Mouse (Mus musculus): ENCODE measurements around the gene Ncoa6. TPM values are rescaled to one million over a fixed set of nuclear protein-coding genes. Genes with fewer than 3 reads are reported as not detected.

Ncoa6 gene
- total and polyA plus RNA-seq, 2 experiments from 2014 or later, result 11.4 to 41.9 TPM

DNA sequence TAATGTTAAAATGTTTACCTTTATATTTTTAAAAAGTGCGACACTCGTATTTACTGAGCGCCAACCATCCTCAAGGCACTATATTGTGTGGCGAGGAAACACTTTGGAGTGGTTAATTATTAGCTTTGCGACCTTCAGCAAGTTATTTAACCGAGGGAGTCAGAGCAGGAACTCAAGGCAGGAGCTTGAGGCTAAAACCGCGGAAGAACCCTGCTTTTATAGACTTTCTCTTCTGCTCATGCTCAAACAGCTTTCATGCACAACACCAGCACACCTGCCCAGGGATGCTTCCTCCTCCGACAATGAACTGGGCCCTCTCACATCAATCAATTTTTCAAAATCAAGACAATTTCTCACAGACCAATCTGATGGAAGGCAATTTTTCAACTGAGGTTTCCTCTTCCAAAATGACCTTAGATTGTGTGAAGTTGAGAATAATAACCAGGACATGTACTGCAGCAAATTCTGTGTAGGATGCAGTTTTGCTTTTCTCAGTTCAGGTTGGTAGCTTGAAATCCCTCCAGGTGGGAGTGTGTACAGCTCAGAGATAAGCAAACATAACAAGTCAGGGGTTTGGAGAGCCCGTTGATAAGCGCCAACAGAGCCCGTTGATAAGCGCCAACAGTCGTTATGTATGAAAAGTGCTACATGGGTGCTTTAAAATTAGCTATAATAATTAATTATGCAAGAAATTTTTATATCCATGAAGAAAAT, 115.9 kb downstream of the Ncoa6 start:
- peak; percentile 11; the same call in 1 of the 2 replicates for ATAC-seq (ENCODE audit: insufficient read depth, low read depth)
- TF ChIP-seq CTCF (IDR thresholded peaks at IDR 0.05; ENCODE audit: low read depth), result no peak
- no peak for TF ChIP-seq EP300 (IDR thresholded peaks at IDR 0.05; ENCODE audit: low read depth)
- no peak for DNase-seq (ENCODE audit: low spot score)

DNA sequence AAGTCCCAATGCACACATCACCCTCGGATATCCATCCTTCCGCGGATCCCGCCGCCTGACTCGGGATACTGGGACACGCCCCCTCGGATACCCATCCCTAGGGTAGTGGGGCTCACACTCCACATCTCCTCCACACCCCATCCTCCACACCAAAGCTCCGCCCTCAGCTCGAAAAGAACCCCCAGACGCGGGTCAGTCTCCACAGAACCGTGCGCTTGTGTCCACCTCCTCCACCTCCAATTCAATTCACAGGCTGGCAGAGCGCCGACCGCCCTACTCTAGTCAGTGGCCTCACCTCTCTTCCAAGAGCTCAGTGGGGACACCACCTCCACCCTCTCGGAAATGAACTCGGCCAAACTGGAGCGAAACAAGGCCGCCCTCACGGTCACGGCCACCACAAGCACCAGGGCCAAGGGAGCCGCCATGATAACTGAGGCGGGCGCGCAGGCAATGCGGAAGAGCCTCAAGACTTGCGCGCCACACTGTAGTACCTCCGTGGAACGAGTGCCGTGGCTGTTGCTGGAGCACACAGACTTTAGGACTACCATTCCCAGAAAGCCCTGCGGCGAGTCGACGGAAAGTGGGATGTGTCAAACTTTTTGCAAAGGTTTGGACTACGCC, 116.6 kb downstream of the Ncoa6 start, which contains the start of gene Pigu:
Pigu (minus strand) TSS at position 460 of the 621 bp plus-strand sequence.
- H3K4me2 ChIP-seq (ENCODE audit: low read depth, low read length), result peak within 1 kb of the TSS; percentile 76
- H3K4me3 ChIP-seq (ENCODE audit: low read depth, low read length), result peak within 1 kb of the TSS; percentile 83
- peaks cover 6% of the 10 kb centered on the region for H3K4me1 ChIP-seq (ENCODE audit: control insufficient read depth, insufficient read depth)
- no peaks in the 10 kb centered on the region for H3K9me3 ChIP-seq (replicated peaks; ENCODE audit: control insufficient read depth, low read length)
- TF ChIP-seq EP300 (IDR thresholded peaks at IDR 0.05; ENCODE audit: low read depth) (no peak), CTCF (IDR thresholded peaks at IDR 0.05; ENCODE audit: low read depth) (no peak; the same call in 1 of the 2 replicates)
- ATAC-seq (ENCODE audit: insufficient read depth, low read depth) (peak; percentile 99), DNase-seq (ENCODE audit: low spot score) (peak; percentile 98)
- no peaks in the 10 kb centered on the region for H3K27me3 ChIP-seq (ENCODE audit: control insufficient read depth, insufficient read depth, low read length)
- H3K9ac ChIP-seq (replicated peaks; ENCODE audit: low read depth, low read length), result peak within 1 kb of the TSS; percentile 75
- H3K36me3 ChIP-seq (replicated peaks; ENCODE audit: control insufficient read depth, insufficient read depth, low read length), result no peaks in the 10 kb centered on the region
- peak within 1 kb of the TSS; percentile 69 for H3K27ac ChIP-seq (ENCODE audit: low read depth)
- under 1% methylated on average over 38 of the region's 38 CpGs for WGBS

More for the DNA sequence above, 115.9 kb downstream of the Ncoa6 start:
- no peaks in the 10 kb centered on the region for H3K36me3 ChIP-seq (replicated peaks; ENCODE audit: control insufficient read depth, insufficient read depth, low read length)
- no peaks in the 10 kb centered on the region for H3K27me3 ChIP-seq (ENCODE audit: control insufficient read depth, insufficient read depth, low read length)
- H3K9me3 ChIP-seq (replicated peaks; ENCODE audit: control insufficient read depth, low read length), result no peaks in the 10 kb centered on the region
- peaks cover 6% of the 10 kb centered on the region for H3K4me1 ChIP-seq (ENCODE audit: control insufficient read depth, insufficient read depth)
- 19% methylated on average over 14 of the region's 14 CpGs for WGBS
- H3K4me3 ChIP-seq (ENCODE audit: low read depth, low read length), result peak overlapping the region; percentile 83
- H3K27ac ChIP-seq (ENCODE audit: low read depth), result peak overlapping the region; percentile 51; the same call in 1 of the 2 replicates
- H3K9ac ChIP-seq (replicated peaks; ENCODE audit: low read depth, low read length), result peak overlapping the region; percentile 36; the same call in 1 of the 2 replicates
- peak overlapping the region; percentile 76 for H3K4me2 ChIP-seq (ENCODE audit: low read depth, low read length)

DNA sequence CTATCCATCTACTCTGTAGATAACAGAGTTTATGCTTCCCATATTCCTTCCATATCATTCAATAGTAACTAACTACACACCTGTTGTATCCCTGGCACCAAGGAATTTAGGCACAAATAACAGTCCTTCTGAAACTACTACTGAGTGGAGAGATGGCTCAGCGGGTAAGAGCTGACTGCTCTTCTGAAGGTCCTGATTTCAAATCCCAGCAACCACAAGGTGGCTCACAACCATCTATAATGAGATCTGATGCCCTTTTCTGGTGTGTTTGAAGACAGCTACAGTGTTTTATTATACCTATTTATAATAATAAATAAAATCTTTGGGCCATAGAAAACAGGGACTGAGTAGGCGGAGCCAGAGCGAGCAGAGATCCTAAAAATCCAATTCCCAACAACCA, 119.3 kb downstream of the Ncoa6 start:
- ATAC-seq (ENCODE audit: insufficient read depth, low read depth) (no peak), DNase-seq (ENCODE audit: low spot score) (no peak)
- Histone ChIP-seq H3K4me3 (ENCODE audit: low read depth, low read length) (no peak overlapping the region), H3K27me3 (ENCODE audit: control insufficient read depth, insufficient read depth, low read length) (no peaks in the 10 kb centered on the region), H3K36me3 (replicated peaks; ENCODE audit: control insufficient read depth, insufficient read depth, low read length) (0 out of 2 replicates have a peak, but pooled peaks cover 6% of the 10 kb centered on the region), H3K4me2 (ENCODE audit: low read depth, low read length) (no peak overlapping the region), H3K9me3 (replicated peaks; ENCODE audit: control insufficient read depth, low read length) (0 out of 2 replicates have a peak, but pooled peaks cover 3% of the 10 kb centered on the region), H3K4me1 (ENCODE audit: control insufficient read depth, insufficient read depth) (peaks cover 6% of the 10 kb centered on the region), H3K27ac (ENCODE audit: low read depth) (no peak overlapping the region), H3K9ac (replicated peaks; ENCODE audit: low read depth, low read length) (no peak overlapping the region)
- TF ChIP-seq CTCF (IDR thresholded peaks at IDR 0.05; ENCODE audit: low read depth) (no peak), EP300 (IDR thresholded peaks at IDR 0.05; ENCODE audit: low read depth) (no peak)
- WGBS, result 87% methylated on average over 3 of the region's 3 CpGs

DNA sequence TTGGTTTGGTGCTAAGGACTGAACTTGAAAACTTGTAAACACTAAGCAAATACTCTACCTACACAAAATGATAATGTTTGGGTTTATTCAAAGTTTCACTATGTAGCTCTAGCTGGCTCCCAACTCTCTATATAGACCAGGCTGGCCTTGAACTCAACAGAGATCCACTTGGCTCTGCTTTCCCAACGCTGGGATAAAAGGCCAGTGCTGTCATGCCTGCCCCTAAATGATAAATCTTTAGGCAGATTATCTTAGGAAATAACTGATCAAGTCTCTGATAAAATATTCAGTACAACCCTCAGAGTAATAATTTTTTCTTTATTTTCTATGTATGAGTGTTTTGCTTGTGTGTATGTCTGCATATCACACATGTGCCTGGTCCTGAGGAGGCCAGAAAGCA, 127.0 kb downstream of the Ncoa6 start:
- TF ChIP-seq CTCF (IDR thresholded peaks at IDR 0.05; ENCODE audit: low read depth) (no peak), EP300 (IDR thresholded peaks at IDR 0.05; ENCODE audit: low read depth) (no peak)
- Histone ChIP-seq H3K27me3 (ENCODE audit: control insufficient read depth, insufficient read depth, low read length) (no peaks in the 10 kb centered on the region), H3K4me2 (ENCODE audit: low read depth, low read length) (no peak overlapping the region), H3K9ac (replicated peaks; ENCODE audit: low read depth, low read length) (no peak overlapping the region), H3K4me3 (ENCODE audit: low read depth, low read length) (no peak overlapping the region), H3K9me3 (replicated peaks; ENCODE audit: control insufficient read depth, low read length) (0 out of 2 replicates have a peak, but pooled peaks cover 3% of the 10 kb centered on the region), H3K4me1 (ENCODE audit: control insufficient read depth, insufficient read depth) (no peaks in the 10 kb centered on the region), H3K27ac (ENCODE audit: low read depth) (no peak overlapping the region), H3K36me3 (replicated peaks; ENCODE audit: control insufficient read depth, insufficient read depth, low read length) (0 out of 2 replicates have a peak, but pooled peaks cover 8% of the 10 kb centered on the region)
- ATAC-seq (ENCODE audit: insufficient read depth, low read depth), result no peak
- 78% methylated on average over 1 of the region's 1 CpGs for WGBS
- DNase-seq (ENCODE audit: low spot score), result no peak

MicroRNAs encoded within 50 kb of the gene (microRNA counts, 519-probe panel; counts per million panel counts)
- microRNA mmu-miR-695, result not detected

Small RNA genes within 50 kb of the gene (microRNA-seq; reads per million reads assigned to microRNA genes)
- gene Mir695, result not detected

Other genes with a start within 250 kb of the Ncoa6 start
- gene Dynlrb1, start 237.4 kb downstream of the Ncoa6 start, total RNA-seq (2014; rRNA removed; ENCODE audit: low replicate concordance), result 159 and 215 TPM in 2 replicates
- gene Dynlrb1, start 237.4 kb downstream of the Ncoa6 start, polyA plus RNA-seq (2015; fragmentation: Nextera tagmentation; extraction: Ambion mirVana), result 423 and 444 TPM in 2 replicates
- 673 and 815 TPM in 2 replicates for gene Map1lc3a, start 197.6 kb downstream of the Ncoa6 start, total RNA-seq (2014; rRNA removed; ENCODE audit: low replicate concordance)
- gene Map1lc3a, start 197.6 kb downstream of the Ncoa6 start, polyA plus RNA-seq (2015; fragmentation: Nextera tagmentation; extraction: Ambion mirVana), result 946 and 987 TPM in 2 replicates
- 43.7 and 49.0 TPM in 2 replicates for gene Pigu, start 116.5 kb downstream of the Ncoa6 start, total RNA-seq (2014; rRNA removed; ENCODE audit: low replicate concordance)
- 42.9 and 43.3 TPM in 2 replicates for gene Pigu, start 116.5 kb downstream of the Ncoa6 start, polyA plus RNA-seq (2015; fragmentation: Nextera tagmentation; extraction: Ambion mirVana)
- gene Trp53inp2, start 92.8 kb downstream of the Ncoa6 start, total RNA-seq (2014; rRNA removed; ENCODE audit: low replicate concordance), result 348 and 401 TPM in 2 replicates
- 197 and 202 TPM in 2 replicates for gene Trp53inp2, start 92.8 kb downstream of the Ncoa6 start, polyA plus RNA-seq (2015; fragmentation: Nextera tagmentation; extraction: Ambion mirVana)
- gene Acss2, start 44.1 kb upstream of the Ncoa6 start, total RNA-seq (2014; rRNA removed; ENCODE audit: low replicate concordance), result 40.5 and 47.9 TPM in 2 replicates
- 20.1 and 22.2 TPM in 2 replicates for gene Acss2, start 44.1 kb upstream of the Ncoa6 start, polyA plus RNA-seq (2015; fragmentation: Nextera tagmentation; extraction: Ambion mirVana)
- gene Ggt7, start 44.3 kb upstream of the Ncoa6 start, total RNA-seq (2014; rRNA removed; ENCODE audit: low replicate concordance), result 2.9 and 4.7 TPM in 2 replicates
- 0.81 and 0.98 TPM in 2 replicates for gene Ggt7, start 44.3 kb upstream of the Ncoa6 start, polyA plus RNA-seq (2015; fragmentation: Nextera tagmentation; extraction: Ambion mirVana)
- gene Gss, start 118.9 kb upstream of the Ncoa6 start, total RNA-seq (2014; rRNA removed; ENCODE audit: low replicate concordance), result 32.5 and 52.3 TPM in 2 replicates
- gene Gss, start 118.9 kb upstream of the Ncoa6 start, polyA plus RNA-seq (2015; fragmentation: Nextera tagmentation; extraction: Ambion mirVana), result 24.8 and 25.9 TPM in 2 replicates
- gene Myh7b, start 137.3 kb upstream of the Ncoa6 start, total RNA-seq (2014; rRNA removed; ENCODE audit: low replicate concordance), result 17.2 and 48.4 TPM in 2 replicates
- gene Myh7b, start 137.3 kb upstream of the Ncoa6 start, polyA plus RNA-seq (2015; fragmentation: Nextera tagmentation; extraction: Ambion mirVana), result 12.2 and 12.5 TPM in 2 replicates
- gene Trpc4ap, start 218.5 kb upstream of the Ncoa6 start, total RNA-seq (2014; rRNA removed; ENCODE audit: low replicate concordance), result 83.8 and 84.8 TPM in 2 replicates
- 67.0 and 70.5 TPM in 2 replicates for gene Trpc4ap, start 218.5 kb upstream of the Ncoa6 start, polyA plus RNA-seq (2015; fragmentation: Nextera tagmentation; extraction: Ambion mirVana)